Mouse (Mus musculus) embryonic fibroblast, embryonic 13.5 days (primary cell): ENCODE data around the gene Fndc8.

ENCODE experiments used
- CTCF ChIP-seq: IDR thresholded peaks from 2 replicates; pipeline ENCODE4 v1.5.1; 2011; ENCODE audit warnings: mild to moderate bottlenecking, control low read depth, low read length, moderate library complexity, borderline replicate concordance; ENCODE audit not compliant: insufficient read depth
- POLR2A ChIP-seq: IDR thresholded peaks from 2 replicates; pipeline ENCODE4 v1.6.1; 2011; ENCODE audit warnings: low read depth, mild to moderate bottlenecking, control low read depth, low read length, moderate library complexity

- no peak for TF ChIP-seq POLR2A
- no peak for TF ChIP-seq CTCF
Observed at GRCm38 (mm10) chr11:82852115-82852514, 39.8 kb upstream of the Fndc8 start.
